Mouse (Mus musculus) right cerebral cortex, postnatal 4 days (tissue): ENCODE data around the gene Tex19.2.

ENCODE experiments used
- DNase-seq: peaks from one replicate; pipeline ENCODE4 v3.0.0-alpha.2; 2022

Gene Tex19.2

GRCm38 (mm10) chr11:121118577-121118976 is at the start of gene Tex19.2:
TSS of gene Tex19.2 (minus strand) at chr11:121118677.
- DNase-seq = no peak

GRCm38 (mm10) chr11:121163751-121164150 is 45.3 kb upstream of the Tex19.2 start:
- no peak for DNase-seq

- DNase-seq = no peak
Observed at GRCm38 (mm10) chr11:121160636-121161346, 42.3 kb upstream of the Tex19.2 start.

- no peak for DNase-seq
Observed at GRCm38 (mm10) chr11:121159971-121160370, 41.5 kb upstream of the Tex19.2 start, which contains the start of gene Uts2r. TSS of gene Uts2r (plus strand) at chr11:121160271.

- DNase-seq = peak; percentile 26
Observed at GRCm38 (mm10) chr11:121156411-121156891, 38.0 kb upstream of the Tex19.2 start.

- DNase-seq = no peak
Observed at GRCm38 (mm10) chr11:121154203-121154602, 35.7 kb upstream of the Tex19.2 start.

GRCm38 (mm10) chr11:121148193-121148592 is 29.7 kb upstream of the Tex19.2 start:
- DNase-seq = no peak

GRCm38 (mm10) chr11:121145865-121146264 is 27.4 kb upstream of the Tex19.2 start, which contains the start of gene Tex19.1:
TSS of gene Tex19.1 (plus strand) at chr11:121146143.
- no peak for DNase-seq

- no peak for DNase-seq
Observed at GRCm38 (mm10) chr11:121143325-121144015, 25.0 kb upstream of the Tex19.2 start.

GRCm38 (mm10) chr11:121138732-121139131 is 20.3 kb upstream of the Tex19.2 start:
- DNase-seq = no peak

- no peak for DNase-seq
Observed at GRCm38 (mm10) chr11:121137682-121138081, 19.2 kb upstream of the Tex19.2 start.

GRCm38 (mm10) chr11:121134600-121134999 is 16.1 kb upstream of the Tex19.2 start:
- DNase-seq = no peak

- no peak for DNase-seq
Observed at GRCm38 (mm10) chr11:121129616-121130015, 11.1 kb upstream of the Tex19.2 start.

- DNase-seq = no peak
Observed at GRCm38 (mm10) chr11:121127441-121127840, 9.0 kb upstream of the Tex19.2 start.

- DNase-seq = no peak
Observed at GRCm38 (mm10) chr11:121126395-121126794, 7.9 kb upstream of the Tex19.2 start.

- no peak for DNase-seq
Observed at GRCm38 (mm10) chr11:121125522-121126172, 7.2 kb upstream of the Tex19.2 start.

- DNase-seq = no peak
Observed at GRCm38 (mm10) chr11:121123438-121123837, 5.0 kb upstream of the Tex19.2 start.

GRCm38 (mm10) chr11:121122024-121122670 is 3.7 kb upstream of the Tex19.2 start:
- DNase-seq = no peak

GRCm38 (mm10) chr11:121121151-121121550 is 2.7 kb upstream of the Tex19.2 start:
- DNase-seq = no peak

- no peak for DNase-seq
Observed at GRCm38 (mm10) chr11:121118106-121118505, 371 bp downstream of the Tex19.2 start.

GRCm38 (mm10) chr11:121112091-121112775 is 6.2 kb downstream of the Tex19.2 start:
- DNase-seq = no peak

- DNase-seq = no peak
Observed at GRCm38 (mm10) chr11:121111601-121112000, 6.9 kb downstream of the Tex19.2 start.
